Mouse (Mus musculus) mesoderm, embryonic 11.5 days (tissue): ENCODE results near the gene Etv3.
A peak's percentile ranks its signal among the peaks of the same experiment; 100 is the strongest.
"Not testable (repeated sequence)": the region's sequence is repeated elsewhere in the genome, so short reads cannot be mapped to it uniquely, and the experiment has no call there.

Experiments
- DNase-seq: peaks from one replicate; pipeline ENCODE4 v3.0.0-alpha.2; 2012; ENCODE audit warnings: low read depth, low spot score

Etv3 gene

GRCm38 (mm10) chr3:87518425-87518824 is 6.8 kb upstream of the Etv3 start:
- no peak for DNase-seq

GRCm38 (mm10) chr3:87521126-87521525 is 4.1 kb upstream of the Etv3 start:
- no peak for DNase-seq

- no peak for DNase-seq
These were observed 3.4 kb upstream of the Etv3 start for GRCm38 (mm10) chr3:87521833-87522232.

- DNase-seq, result no peak
These were observed 1.5 kb upstream of the Etv3 start for GRCm38 (mm10) chr3:87523701-87524100.

- DNase-seq, result peak; percentile 39
These were observed 797 bp downstream of the Etv3 start for GRCm38 (mm10) chr3:87525837-87526570.

- DNase-seq, result no peak
These were observed 1.9 kb downstream of the Etv3 start for GRCm38 (mm10) chr3:87527139-87527538.

- DNase-seq, result no peak
These were observed 2.8 kb downstream of the Etv3 start for GRCm38 (mm10) chr3:87528021-87528420.

- DNase-seq, result no peak
These were observed 3.6 kb downstream of the Etv3 start for GRCm38 (mm10) chr3:87528841-87529240.

GRCm38 (mm10) chr3:87529568-87529967 is 4.4 kb downstream of the Etv3 start:
- DNase-seq, result no peak

GRCm38 (mm10) chr3:87530234-87530633 is 5.0 kb downstream of the Etv3 start:
- no peak for DNase-seq

- DNase-seq, result no peak
These were observed 8.6 kb downstream of the Etv3 start for GRCm38 (mm10) chr3:87533667-87534378.

- DNase-seq, result no peak
These were observed 12.8 kb downstream of the Etv3 start for GRCm38 (mm10) chr3:87538034-87538433.

GRCm38 (mm10) chr3:87540028-87540675 is 14.9 kb downstream of the Etv3 start:
- DNase-seq, result no peak

- no peak for DNase-seq
These were observed 15.5 kb downstream of the Etv3 start for GRCm38 (mm10) chr3:87540714-87541113.

- peak; percentile 37 for DNase-seq
These were observed 17.4 kb downstream of the Etv3 start for GRCm38 (mm10) chr3:87542481-87543215.

- DNase-seq, result no peak
These were observed 20.3 kb downstream of the Etv3 start for GRCm38 (mm10) chr3:87545554-87545953.

- DNase-seq, result no peak
These were observed 21.1 kb downstream of the Etv3 start for GRCm38 (mm10) chr3:87546291-87546721.

GRCm38 (mm10) chr3:87549908-87550307 is 24.7 kb downstream of the Etv3 start:
- no peak for DNase-seq

GRCm38 (mm10) chr3:87552327-87552726 is 27.1 kb downstream of the Etv3 start:
- no peak for DNase-seq

- DNase-seq, result no peak
These were observed 28.2 kb downstream of the Etv3 start for GRCm38 (mm10) chr3:87553196-87553935.

GRCm38 (mm10) chr3:87554859-87555258 is 29.7 kb downstream of the Etv3 start:
- not testable (repeated sequence) for DNase-seq
